In genomic region chr7:34230116-34230515, GRCm38 (mm10) we compare ENCODE assay signal across 1 mouse cellular context.
TF ChIP-seq lines count a peak whose summit lies in the region.

Gene Gpi1 (minus strand): TSS chr7:34230336.

TF ChIP-seq in C2C12, 6 proteins besides CTCF, POLR2A, EP300 and RAD21:
- no peak for TF ChIP-seq MYOG (IDR thresholded peaks at IDR 0.05; ENCODE audit: control insufficient read depth, extremely low read depth, insufficient read length)
- no peak for TF ChIP-seq FOSL1 (IDR thresholded peaks at IDR 0.05; ENCODE audit: insufficient read depth, low read length, poor library complexity, severe bottlenecking)
- no peak for TF ChIP-seq CEBPB (IDR thresholded peaks at IDR 0.05; ENCODE audit: low read depth)
- TF ChIP-seq USF1 (IDR thresholded peaks at IDR 0.05; ENCODE audit: low read depth) = no peak
- TF ChIP-seq MYOD1 (IDR thresholded peaks at IDR 0.05; ENCODE audit: control insufficient read depth, insufficient read length, low read depth) = no peak
- no peak for TF ChIP-seq MAX (IDR thresholded peaks at IDR 0.05)
